Mouse (Mus musculus) hindbrain, embryonic 13.5 days (tissue): ENCODE data around the gene Vmn2r58. TPM values are rescaled to one million over a fixed set of nuclear protein-coding genes. Genes with fewer than 3 reads are reported as not detected.
"Not testable (repeated sequence)": the region's sequence is repeated elsewhere in the genome, so short reads cannot be mapped to it uniquely, and the experiment has no call there.

Experiments
- ATAC-seq: fragments of 200-750 bp; cut with Nextera tagmentation; 2 replicates; pipeline ENCODE4 v1.8.0; 2017; ENCODE audit warnings: moderate TSS enrichment; ENCODE audit not compliant: low FRiP score
- H3K27ac ChIP-seq: fragments of 300-500 bp; sonication (generic); 2 replicates; pipeline ENCODE4 v1.5.1; 2015; ENCODE audit warnings: inconsistent platforms, mild to moderate bottlenecking, moderate library complexity
- H3K27me3 ChIP-seq: fragments of 300-500 bp; sonication (generic); 2 replicates; pipeline ENCODE4 v1.6.1; 2015; ENCODE audit warnings: mild to moderate bottlenecking, inconsistent platforms
- H3K36me3 ChIP-seq: fragments of 300-500 bp; sonication (generic); 2 replicates; pipeline ENCODE4 v1.6.1; 2015; ENCODE audit warnings: mild to moderate bottlenecking, inconsistent platforms
- H3K4me1 ChIP-seq: fragments of 300-500 bp; sonication (generic); replicated peaks from 2 replicates; pipeline ENCODE4 v1.6.1; 2015; ENCODE audit warnings: inconsistent platforms
- H3K4me2 ChIP-seq: fragments of 300-500 bp; sonication (generic); 2 replicates; pipeline ENCODE4 v1.6.1; 2015; ENCODE audit warnings: inconsistent platforms, mild to moderate bottlenecking, moderate library complexity
- H3K4me3 ChIP-seq: fragments of 300-500 bp; sonication (generic); 2 replicates; pipeline ENCODE4 v1.5.1; 2015; ENCODE audit warnings: mild to moderate bottlenecking, inconsistent platforms
- H3K9ac ChIP-seq: fragments of 300-500 bp; sonication (generic); 2 replicates; pipeline ENCODE4 v1.6.1; 2015; ENCODE audit warnings: mild to moderate bottlenecking, inconsistent platforms
- H3K9me3 ChIP-seq: fragments of 300-500 bp; sonication (generic); 2 replicates; pipeline ENCODE4 v1.6.1; 2016; ENCODE audit warnings: inconsistent platforms
- WGBS: fragments of 180-500 bp; shearing (Covaris S2); methylation state at CpG from one replicate; pipeline ENCODE4 v1.1.7; 2015; 5-methylcytosine and 5-hydroxymethylcytosine counted together
- polyA plus RNA-seq: library from polyadenylated mRNA; unstranded; fragments of >200 nt; fragmentation: Nextera tagmentation; extraction: Ambion mirVana; gene quantifications from 2 replicates; pipeline ENCODE4 v1.2.1, GENCODE M21; 2015

The Vmn2r58 gene
- polyA plus RNA-seq, result not detected in 2 replicates

GRCm38 (mm10) chr7:41872612-41873011 is at the start of gene Vmn2r58:
Gene Vmn2r58, minus strand, starts transcription at chr7:41872712.
- H3K27ac ChIP-seq, H3K4me2 ChIP-seq, H3K36me3 ChIP-seq, H3K9ac ChIP-seq, H3K4me3 ChIP-seq, H3K27me3 ChIP-seq, H3K4me1 ChIP-seq, ATAC-seq: not testable (repeated sequence)
- H3K9me3 ChIP-seq, result peaks cover 15% of the 10 kb centered on the region
- WGBS, result 76% methylated on average over 5 of the region's 5 CpGs

Other genes with a start within 250 kb of the Vmn2r58 start
- 22.9 and 24.4 TPM in 2 replicates for gene Zfp788, start 239.5 kb downstream of the Vmn2r58 start, polyA plus RNA-seq
- gene Vmn2r59, start 186.3 kb upstream of the Vmn2r58 start, polyA plus RNA-seq, result not detected in 2 replicates
- gene Vmn2r60, start 235.1 kb upstream of the Vmn2r58 start, polyA plus RNA-seq, result not detected in 2 replicates